Mouse (Mus musculus) lung, postnatal 36 days (tissue): ENCODE results near the gene Gpr88.

ENCODE experiments used
- DNase-seq: peaks from one replicate; pipeline ENCODE4 v3.0.0; 2022; ENCODE audit warnings: mixed read lengths

Gene Gpr88

DNA sequence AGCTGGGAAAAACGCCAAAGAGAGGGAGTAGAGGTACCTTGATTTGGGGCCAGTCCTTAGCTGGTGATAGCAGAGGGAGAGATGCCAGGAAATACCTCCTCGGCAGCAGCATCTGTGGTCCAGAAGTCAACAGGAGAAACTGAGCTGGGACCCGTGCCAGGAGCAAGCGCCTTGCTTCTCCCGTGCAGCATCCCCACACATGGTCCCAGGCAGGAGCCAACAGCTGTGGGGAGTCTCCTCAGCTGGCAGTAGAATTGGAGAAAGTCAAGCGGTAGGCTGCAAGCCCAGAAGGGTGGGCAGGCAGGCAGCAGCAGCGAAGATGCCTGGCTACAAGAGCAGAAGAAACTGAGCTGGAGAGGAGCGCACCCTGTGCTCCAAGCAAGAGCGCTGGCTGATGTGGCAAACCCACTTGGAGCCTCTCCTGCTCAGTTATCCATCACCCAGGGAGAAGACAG, at the start of gene Gpr88:
TSS of gene Gpr88 (minus strand) at position 427 of the 455 bp plus-strand sequence.
- DNase-seq, result peak; percentile 55

DNA sequence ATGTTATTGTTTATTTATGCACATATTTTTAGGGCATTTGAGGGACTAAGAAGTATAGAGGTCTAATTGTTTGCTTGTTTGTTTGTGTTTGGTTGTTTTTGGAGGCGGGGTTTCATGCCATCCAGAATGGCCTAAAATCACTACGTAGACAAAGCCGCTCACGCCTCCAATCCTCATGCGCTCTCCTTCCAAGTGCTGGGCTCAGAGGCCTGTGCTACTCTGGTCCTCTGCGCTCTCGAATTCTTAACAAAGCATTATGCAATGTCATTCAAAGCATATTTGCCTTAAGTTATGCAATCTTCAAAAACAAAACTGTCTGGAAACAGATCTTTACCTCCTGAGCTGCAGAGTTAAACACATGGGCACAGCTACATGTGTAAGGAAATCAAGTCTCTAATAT, 49.3 kb upstream of the Gpr88 start:
- DNase-seq, result peak; percentile 68

DNA sequence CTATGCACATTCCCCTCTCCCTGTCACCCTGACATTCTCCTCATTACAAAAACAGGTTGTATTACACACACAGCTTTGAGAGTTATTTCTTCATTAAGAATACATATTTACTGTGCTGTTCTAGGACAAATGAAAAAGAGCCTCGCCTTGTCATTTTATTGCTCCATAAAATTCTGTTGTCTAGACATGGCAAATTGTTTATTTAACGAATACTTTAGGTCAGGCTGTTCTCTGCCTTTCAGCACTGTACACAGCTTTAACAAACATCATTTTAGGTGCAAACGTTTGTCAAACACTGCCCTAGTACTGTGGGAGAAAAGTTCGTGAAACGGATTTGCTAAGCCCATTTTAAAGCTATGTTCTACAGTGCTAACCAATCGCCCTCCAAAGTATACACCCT, 48.5 kb upstream of the Gpr88 start:
- DNase-seq, result peak; percentile 16

DNA sequence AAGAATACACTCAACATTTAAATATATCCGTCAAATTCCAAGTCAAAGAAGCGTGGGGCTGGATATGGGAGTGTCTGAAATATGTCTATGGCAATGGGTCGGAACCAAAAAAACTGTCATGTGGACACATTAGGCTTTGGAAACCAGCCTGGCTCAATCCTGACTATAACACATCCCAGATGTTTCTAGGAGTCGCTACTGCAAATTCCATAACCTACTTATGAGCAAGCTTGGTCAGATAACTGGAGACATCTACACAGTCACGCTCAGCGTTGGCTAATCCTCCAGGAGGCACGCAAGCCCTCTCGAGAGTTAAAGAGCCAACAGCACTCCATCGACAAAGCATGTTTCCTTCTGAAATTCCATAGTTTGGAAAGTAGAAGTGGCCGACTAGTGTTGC, 45.4 kb upstream of the Gpr88 start:
- DNase-seq, result peak; percentile 59

DNA sequence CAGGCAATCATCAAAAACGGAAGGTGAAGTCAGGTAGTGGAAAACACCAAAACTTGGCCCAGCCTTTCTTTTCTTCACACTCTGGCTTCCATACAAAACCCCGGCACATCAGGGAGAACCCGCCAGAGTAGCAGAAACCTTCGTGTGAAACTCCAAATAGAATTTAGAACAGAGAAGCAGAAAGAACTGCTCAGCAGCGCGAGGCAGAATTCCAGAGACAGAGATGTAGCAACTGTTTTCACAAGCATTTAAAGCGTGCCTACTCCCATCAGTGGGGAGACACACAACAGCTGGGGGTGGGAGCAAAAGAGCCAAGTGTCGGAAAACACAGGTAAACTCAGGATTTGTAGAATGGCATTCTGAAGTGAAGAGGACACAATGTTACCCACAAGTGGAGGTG, 44.7 kb upstream of the Gpr88 start:
- DNase-seq, result peak; percentile 40

DNA sequence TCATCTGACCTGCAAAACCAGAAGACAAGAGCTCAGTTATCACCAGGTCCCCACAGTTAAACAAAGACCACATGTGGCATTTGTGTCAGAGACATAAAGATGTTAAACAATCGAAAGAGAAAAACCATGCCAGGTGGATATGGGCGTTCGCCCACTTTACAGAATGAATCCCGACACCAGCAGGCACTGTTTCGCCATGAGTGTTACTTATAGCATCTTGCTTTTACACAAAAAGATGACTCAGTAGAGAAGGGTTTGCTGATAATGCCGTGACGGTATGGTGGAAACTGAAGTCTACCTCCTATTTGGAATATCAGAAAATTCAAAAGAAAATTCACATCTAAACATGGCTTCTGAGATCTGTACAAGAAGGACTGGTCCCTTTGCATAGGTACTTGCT, 43.9 kb upstream of the Gpr88 start:
- DNase-seq, result no peak

DNA sequence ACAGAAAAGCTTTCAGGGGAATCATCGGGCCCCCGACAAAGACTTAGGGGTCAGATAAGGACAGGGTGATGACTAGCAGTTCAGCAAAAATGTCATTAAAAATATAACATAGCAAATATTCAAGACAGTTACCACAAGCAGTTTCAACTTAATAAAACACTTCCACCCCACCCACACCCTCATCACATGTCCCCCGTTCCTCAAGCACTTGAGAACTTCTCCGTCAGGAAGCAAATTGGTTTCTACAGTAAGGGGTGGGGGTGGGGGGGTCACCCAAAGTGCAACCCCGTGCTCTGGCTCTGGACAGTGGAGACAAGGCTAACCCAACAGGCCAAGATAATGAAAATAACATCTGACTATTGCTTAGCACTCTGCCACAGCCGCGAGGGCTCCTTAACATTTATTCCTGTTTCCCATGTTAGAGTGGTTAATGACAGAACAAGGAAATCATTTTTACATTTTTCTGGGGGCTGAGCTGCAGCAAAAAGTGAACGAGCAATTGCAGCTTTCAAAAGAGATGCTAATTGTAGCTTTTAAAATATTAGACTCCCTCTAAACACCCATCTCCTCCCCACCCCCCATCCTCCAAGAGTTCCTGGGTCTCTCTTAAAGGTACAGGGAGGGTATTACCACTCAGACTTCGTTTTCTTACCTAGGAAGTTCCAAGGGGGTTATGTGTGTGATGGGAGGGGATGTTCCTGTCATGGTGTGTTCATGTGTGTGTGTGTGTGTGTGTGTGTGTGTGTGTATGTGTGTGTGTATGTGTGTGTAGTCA, 36.9 kb upstream of the Gpr88 start:
- no peak for DNase-seq

DNA sequence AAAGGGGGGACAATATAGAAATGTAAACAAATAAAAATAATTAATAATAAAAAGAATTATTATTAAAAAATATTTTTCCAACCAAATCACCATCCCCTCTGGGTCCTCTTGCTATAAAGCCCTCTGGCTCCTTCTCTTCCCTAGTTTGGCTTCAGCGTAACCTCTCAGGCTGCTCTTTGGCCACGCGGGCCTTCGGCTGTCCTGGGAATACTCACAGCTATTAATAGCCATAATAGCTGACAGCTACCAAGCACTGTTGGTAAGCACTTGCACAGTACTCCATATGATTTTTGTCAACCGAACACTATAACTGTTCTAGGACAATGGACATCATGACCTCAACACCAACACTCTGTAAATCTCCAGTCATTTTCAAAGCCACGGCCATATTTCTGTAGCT, 35.5 kb upstream of the Gpr88 start:
- DNase-seq, result no peak

DNA sequence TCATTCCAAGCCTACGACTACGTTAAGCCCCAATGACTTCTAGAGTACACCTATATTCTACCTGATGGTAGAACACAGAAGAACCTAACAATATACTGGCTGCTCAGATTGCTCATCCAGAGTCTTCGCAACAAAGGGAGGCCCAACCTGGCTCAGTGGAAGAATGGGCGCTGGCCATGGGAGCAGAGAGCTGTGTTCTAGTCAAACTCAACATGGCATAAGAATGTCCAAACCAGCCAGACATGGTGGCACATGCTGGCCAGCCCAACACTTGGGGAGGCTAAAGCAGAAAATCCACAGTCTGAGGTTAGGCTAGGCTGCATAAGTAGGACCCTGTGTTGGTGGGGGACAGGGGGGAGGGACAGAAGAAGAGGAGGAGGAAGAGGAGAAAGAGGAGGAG, 31.4 kb upstream of the Gpr88 start:
- no peak for DNase-seq

DNA sequence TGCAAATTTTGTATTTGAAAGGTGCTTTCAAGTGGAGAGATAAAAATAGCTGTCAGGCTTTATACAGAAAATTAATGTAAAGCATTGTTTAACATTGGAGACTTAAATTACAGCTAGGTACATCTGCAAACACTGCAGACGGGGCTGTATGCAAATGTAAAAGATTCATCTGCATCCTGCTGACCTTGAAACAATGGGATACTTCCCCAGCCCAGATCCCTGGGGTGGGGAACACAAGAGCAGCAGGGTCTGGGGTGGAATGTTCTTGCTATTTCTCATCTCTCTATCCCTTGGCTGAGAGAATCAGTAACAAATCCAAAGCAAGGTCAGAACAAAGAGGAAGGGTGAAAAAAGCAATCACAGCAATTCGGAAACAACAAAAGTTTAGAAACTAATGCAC, 30.7 kb upstream of the Gpr88 start:
- DNase-seq, result no peak

DNA sequence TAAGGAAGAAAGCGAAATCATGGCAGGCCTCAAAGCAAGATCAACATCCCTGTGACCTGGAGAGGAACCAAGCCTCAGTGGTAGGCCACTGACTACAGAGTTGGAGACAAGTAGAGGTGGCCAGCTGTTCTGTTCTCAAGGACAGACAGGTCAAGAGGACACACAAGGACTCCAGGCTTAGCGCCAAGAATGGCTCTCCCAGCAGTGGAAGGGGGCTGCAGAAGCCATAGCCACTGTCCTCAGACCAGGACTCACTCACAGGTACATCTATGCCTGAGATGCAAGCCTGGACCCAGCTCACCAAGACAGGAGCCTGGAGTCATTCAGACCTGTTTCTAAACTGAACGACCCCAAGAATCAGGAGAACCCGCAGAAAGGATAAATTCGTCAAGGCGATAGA, 28.4 kb upstream of the Gpr88 start:
- DNase-seq, result no peak

DNA sequence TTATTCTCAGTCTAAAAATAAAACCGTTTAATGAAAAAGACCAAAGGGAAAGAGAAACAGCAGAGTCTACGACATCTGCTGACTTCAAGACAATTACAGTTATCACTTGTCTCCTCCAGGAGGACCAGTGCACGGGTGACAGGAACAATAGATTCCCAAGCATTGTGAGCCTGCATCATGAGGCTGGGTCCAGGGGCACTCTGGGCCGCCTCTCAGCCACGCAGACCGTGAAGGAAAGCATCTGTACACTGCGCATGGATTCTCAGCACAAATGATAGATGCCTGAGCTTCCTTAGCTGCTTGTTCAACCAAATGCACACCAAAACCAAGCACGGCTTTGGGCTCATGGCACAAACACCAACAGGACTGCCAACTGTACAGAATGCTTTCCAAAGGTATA, 23.8 kb upstream of the Gpr88 start:
- no peak for DNase-seq

DNA sequence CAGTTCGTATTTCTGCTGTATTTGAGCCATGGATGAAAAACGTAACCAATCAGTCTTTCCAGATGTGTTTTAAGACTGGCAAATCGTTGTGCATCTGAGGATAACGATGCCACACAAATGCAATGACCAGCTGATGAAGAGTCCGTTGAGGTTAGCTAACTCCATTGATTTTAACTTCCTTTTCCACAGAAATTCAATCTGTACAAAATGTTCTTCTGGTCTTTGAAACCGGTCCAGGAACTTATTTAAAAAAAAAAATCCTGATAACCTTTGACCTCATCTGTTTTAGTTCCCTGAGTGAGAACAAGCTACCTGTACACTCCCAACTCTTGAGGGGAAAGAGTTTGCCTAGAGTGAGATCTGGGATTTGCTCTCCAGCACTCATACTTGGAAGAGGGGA, 18.4 kb upstream of the Gpr88 start:
- DNase-seq, result no peak

DNA sequence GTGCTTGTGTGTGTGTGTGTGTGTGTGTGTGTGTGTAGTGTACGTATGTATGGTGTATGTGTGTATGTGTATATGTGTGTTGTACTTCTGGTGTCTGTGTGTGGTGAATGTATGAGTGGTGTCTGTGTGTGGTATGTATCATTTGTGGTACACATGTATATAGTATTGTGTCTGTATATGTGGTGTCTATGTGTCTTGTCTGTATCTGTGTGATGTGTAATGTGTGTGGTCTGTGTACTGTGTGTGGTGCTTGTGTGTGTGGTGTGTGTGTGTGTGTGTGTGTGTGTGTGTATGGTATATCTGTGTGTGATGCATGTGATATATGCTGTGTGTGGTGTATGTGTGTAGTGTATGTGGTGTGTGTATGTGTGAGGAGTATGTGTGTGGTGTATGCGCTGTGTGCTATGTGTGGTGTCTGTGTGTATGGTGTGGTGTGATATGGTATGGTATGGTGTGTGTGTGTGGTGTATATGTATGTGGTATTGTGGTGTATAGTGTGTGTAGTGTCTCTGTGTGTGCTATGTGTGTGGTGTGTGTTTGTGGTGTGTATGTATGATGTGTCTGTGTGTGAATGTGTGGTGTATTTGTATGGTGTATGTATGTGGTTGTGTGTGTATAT, 13.8 kb upstream of the Gpr88 start:
- no peak for DNase-seq

DNA sequence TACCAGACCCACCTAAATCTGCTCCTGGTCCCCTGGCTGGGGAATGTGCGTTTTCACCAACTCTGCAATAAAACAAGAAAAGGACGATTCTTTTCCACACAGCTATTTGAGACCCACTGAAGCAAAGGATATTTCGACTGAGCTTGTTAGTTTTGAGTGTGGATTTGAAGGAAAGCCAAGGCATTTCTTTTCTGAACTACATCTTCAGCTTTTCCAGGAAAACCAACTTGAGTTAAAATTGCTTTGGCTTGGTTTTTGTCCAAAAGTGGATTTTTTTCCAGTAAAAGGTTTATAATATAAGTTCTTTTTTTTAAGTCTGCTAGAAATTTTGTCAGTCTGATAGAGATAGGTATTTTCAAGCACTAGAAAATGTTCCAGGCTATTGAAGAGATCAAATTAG, 13.1 kb upstream of the Gpr88 start:
- DNase-seq, result no peak

DNA sequence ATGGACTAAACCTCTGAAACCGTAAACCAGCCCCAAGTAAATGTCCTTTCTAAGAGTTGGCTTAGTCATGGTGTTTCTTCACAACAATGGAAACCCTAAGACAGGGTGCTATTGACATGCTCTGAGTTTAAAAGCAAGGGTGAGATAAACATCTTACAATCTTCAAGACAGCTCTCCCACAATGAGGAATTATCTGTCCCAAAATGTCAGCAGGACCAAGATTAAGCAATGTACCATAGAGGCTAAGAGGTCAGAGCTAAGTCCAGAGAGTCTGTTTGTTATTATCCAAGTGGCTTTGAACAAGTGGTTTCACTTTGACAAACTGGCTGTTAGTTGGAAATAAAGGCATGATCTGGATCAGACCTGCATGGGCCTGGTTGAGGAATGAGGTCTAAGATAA, 10.7 kb upstream of the Gpr88 start:
- DNase-seq, result peak; percentile 66

DNA sequence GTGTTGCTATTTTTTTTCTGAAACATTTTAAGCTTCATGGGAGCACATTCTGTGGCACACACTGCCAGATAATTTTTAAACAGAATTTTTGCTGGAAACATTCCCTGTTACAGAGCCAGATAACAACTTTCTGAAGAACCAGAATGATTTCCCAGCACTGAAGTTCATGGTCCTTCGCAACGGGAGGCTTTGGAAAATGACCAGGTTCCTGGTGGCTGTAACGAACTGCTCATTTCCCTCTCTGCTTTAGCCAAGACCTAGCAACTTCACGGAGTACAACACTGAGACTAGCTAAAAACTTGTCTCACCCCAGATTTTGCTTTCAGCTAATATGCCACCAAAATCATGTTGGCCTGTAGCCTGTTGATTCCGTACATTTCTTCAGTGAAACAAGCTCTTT, 9.8 kb upstream of the Gpr88 start:
- DNase-seq, result peak; percentile 69

DNA sequence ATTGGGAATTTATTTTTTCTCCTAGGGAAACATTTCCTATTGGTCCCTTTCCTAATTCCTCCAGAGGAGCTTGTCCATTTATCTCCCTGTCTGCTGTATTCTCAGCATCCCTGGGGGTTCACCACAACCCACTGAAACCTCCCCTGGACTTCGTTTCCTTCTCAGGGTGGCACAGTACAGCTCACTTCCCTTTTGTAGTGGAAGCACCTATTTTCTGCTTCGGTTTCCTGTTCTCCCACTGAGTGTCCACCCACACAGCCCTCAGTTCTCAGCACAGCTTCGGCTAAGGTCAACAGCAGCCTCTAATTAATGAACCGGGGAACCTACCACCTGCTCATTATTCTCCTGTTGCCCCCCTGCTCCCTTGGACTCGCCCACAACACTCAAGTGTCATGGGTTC, 2.8 kb upstream of the Gpr88 start:
- no peak for DNase-seq

DNA sequence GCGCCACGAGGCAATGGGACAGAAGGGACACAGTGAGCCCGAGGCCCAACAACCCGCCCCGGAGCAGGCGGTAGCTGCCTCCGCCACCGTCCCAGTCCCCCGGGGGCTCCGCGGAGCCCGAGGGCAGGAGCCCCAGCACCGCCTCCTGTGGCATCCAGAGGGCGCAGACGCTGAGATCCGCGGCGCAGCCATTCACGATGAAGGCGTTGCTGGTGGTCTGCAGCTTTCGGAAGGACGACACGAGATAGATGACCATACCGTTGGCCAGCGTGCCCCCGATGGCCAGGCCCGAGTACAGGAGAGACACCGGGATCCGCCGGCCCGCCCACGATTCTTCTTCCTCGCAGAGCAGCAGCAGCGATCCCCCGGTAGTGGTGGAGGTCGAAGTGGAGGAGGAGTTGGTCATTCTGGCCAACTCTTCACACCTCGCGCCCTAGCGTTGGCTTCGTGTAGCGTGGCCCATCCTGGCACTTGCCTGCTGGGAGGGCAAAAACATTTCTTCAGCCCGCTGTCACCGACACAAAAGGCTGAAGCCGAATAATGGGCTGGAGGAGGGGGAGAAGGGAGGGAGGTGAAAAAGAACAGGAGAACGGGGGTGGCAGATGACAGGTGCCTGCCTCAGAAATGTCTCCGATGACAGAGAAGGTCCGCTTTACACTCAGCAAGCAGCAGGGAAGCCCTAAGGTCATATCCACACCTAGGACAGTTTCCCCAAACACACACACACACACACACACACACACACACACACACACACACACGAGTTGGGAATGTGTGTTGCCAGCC, 855 bp downstream of the Gpr88 start:
- DNase-seq, result no peak

DNA sequence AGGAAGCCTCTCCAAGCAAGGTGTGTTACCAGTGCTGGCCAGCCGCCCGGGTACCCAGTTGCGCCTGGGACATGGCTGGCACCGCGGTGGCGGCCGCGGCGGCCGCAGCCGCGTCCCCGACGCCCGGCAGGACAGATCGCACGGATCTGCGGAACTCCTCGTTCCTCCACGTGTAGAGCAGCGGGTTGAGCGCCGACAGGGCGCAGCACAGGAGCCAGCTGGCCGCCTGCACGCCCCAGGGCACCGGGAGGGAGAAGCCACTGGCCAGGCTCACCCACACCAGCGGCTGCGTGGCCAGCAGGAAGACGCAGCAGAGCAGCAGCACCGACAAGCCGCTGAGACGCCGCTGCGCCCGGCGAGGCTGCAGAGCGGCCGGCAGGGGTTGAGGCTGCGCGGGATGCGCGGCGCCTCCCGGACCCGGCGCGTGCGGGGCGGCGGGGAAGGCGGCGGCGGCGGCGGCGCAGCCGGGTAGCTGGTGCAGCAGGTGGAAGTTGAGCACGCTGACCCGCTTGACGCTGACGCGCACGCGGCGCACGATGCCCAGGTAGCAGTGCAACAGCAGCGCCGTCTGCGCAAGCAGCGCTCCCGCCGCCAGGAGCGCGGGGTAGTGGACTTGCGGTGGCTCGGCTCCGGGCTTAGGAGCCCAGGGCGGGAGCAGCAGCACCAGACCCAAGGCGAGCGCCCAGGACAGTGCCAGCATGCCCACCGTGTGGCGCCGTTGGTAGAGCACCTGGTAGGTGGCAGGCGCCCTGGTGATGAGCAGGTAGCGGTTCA, 1.6 kb downstream of the Gpr88 start:
- peak; percentile 29 for DNase-seq

DNA sequence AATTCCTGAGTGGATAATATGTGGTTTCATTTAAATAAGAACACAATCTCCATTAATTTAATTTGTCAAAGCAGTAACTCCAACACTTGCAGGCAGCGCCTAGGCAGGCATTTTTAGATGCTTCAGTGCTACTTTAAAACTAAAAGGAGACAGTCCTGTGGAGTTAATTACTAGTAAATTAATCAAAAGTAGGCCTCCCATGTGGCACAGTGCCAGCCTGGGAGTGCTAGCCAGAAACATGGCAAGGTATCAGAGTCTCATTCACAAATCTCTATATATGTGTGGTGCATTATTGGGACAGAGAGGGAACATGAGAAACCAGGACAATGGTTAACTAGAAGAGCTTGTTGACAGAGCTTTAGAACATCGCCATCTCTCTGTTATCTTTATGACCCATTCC, 4.3 kb downstream of the Gpr88 start:
- DNase-seq, result no peak

DNA sequence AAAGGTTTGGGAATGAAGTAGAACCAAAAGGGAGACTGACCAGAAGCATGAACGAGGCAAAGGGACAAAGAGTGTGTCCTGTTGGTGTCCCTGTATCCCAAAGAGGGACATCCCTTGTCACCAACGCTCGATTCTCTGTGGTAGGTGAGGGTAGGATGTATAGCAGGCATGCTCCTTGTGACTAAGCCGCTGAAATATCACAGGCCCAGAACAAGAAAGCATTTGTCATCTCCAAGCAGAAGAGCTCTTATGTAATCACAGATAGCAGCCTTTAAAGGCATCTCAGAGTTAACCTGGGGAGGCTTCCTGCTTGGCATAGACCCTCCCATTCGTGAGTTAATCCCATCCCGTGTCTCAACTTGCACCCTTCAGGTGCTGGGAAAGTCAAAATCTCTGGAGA, 8.8 kb downstream of the Gpr88 start:
- no peak for DNase-seq

DNA sequence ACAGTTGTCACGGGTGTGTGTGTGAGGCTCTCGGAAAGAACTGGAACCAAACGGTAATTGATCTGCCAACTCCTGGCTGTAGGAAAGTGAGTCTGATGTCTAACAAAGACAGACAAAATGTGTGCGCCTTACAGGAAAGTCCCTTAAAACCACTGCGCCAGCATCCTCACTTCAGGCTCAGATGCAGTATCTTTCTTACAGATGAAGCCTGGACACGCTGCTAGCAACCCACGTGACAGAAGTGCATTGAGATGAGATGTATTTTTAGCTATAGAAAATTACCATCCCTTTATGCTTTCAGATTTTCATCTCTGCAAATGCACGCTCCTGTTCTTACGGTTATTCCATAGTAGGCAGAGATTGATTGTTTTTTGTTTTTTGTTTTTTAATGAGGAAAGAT, 10.6 kb downstream of the Gpr88 start:
- no peak for DNase-seq
